Mouse (Mus musculus) limb, embryonic 12.5 days (tissue): ENCODE results near the gene Vmp1. TPM values are rescaled to one million over a fixed set of nuclear protein-coding genes. Genes with fewer than 3 reads are reported as not detected.

Experiments used
- ATAC-seq: fragments of 200-750 bp; cut with Nextera tagmentation; 2 replicates; pipeline ENCODE4 v1.8.0; 2017; ENCODE audit warnings: low read depth, moderate TSS enrichment; ENCODE audit not compliant: insufficient number of reproducible peaks, insufficient read depth, low FRiP score, low TSS enrichment
- H3K27ac ChIP-seq: fragments of 300-500 bp; sonication (generic); 2 replicates; pipeline ENCODE4 v1.5.1; 2016; ENCODE audit warnings: mild to moderate bottlenecking, moderate library complexity
- H3K27me3 ChIP-seq: fragments of 300-500 bp; sonication (generic); 2 replicates; pipeline ENCODE4 v1.6.1; 2016; ENCODE audit warnings: mild to moderate bottlenecking, moderate library complexity
- H3K36me3 ChIP-seq: fragments of 300-500 bp; sonication (generic); 2 replicates; pipeline ENCODE4 v1.6.1; 2016; ENCODE audit warnings: mild to moderate bottlenecking, moderate library complexity
- H3K4me1 ChIP-seq: fragments of 300-500 bp; sonication (generic); replicated peaks from 2 replicates; pipeline ENCODE4 v1.6.1; 2016
- H3K4me2 ChIP-seq: fragments of 300-500 bp; sonication (generic); 2 replicates; pipeline ENCODE4 v1.6.1; 2016; ENCODE audit warnings: mild to moderate bottlenecking, moderate library complexity
- H3K4me3 ChIP-seq: fragments of 300-500 bp; sonication (generic); replicated peaks from 2 replicates; pipeline ENCODE4 v1.5.1; 2016; ENCODE audit warnings: mild to moderate bottlenecking
- H3K9ac ChIP-seq: fragments of 300-500 bp; sonication (generic); replicated peaks from 2 replicates; pipeline ENCODE4 v1.6.1; 2016; ENCODE audit warnings: mild to moderate bottlenecking, moderate library complexity
- H3K9me3 ChIP-seq: fragments of 300-500 bp; sonication (generic); 2 replicates; pipeline ENCODE4 v1.6.1; 2016; ENCODE audit warnings: mild to moderate bottlenecking, moderate library complexity
- WGBS: fragments of 180-500 bp; shearing (Covaris S2); methylation state at CpG from one replicate; pipeline ENCODE4 v1.1.7; 2016; 5-methylcytosine and 5-hydroxymethylcytosine counted together
- polyA plus RNA-seq: library from polyadenylated mRNA; unstranded; fragments of >200 nt; fragmentation: Nextera tagmentation; extraction: Ambion mirVana; gene quantifications from 2 replicates; pipeline ENCODE4 v1.2.1, GENCODE M21; 2016

Gene Vmp1
- polyA plus RNA-seq, 1 experiment from 2014 or later, result 85.1 TPM

GRCm38 (mm10) chr11:86591301-86591845 is 92.3 kb downstream of the Vmp1 start:
- WGBS, result 77% methylated on average over 4 of the region's 4 CpGs
- Histone ChIP-seq H3K36me3 (0 out of 2 replicates have a peak, but pooled peaks cover 6% of the 10 kb centered on the region), H3K4me2 (no peak overlapping the region), H3K4me1 (peaks cover 16% of the 10 kb centered on the region), H3K27me3 (no peaks in the 10 kb centered on the region), H3K27ac (no peak overlapping the region), H3K4me3 (no peak overlapping the region), H3K9ac (no peak overlapping the region), H3K9me3 (no peaks in the 10 kb centered on the region)
- ATAC-seq, result no peak

GRCm38 (mm10) chr11:86590579-86590978 is 93.1 kb downstream of the Vmp1 start:
- Histone ChIP-seq H3K9ac (no peak overlapping the region), H3K4me2 (no peak overlapping the region), H3K9me3 (no peaks in the 10 kb centered on the region), H3K4me1 (peaks cover 16% of the 10 kb centered on the region), H3K27me3 (no peaks in the 10 kb centered on the region), H3K27ac (no peak overlapping the region), H3K36me3 (0 out of 2 replicates have a peak, but pooled peaks cover 6% of the 10 kb centered on the region), H3K4me3 (no peak overlapping the region)
- WGBS, result 94% methylated on average over 10 of the region's 10 CpGs
- no peak for ATAC-seq

- Histone ChIP-seq H3K4me1 (peaks cover 16% of the 10 kb centered on the region), H3K36me3 (0 out of 2 replicates have a peak, but pooled peaks cover 6% of the 10 kb centered on the region), H3K27ac (no peak overlapping the region), H3K9ac (no peak overlapping the region), H3K27me3 (no peaks in the 10 kb centered on the region), H3K4me3 (no peak overlapping the region), H3K9me3 (no peaks in the 10 kb centered on the region), H3K4me2 (no peak overlapping the region)
- WGBS, result 89% methylated on average over 4 of the region's 4 CpGs
- no peak for ATAC-seq
These were observed 93.6 kb downstream of the Vmp1 start for GRCm38 (mm10) chr11:86590066-86590465.

GRCm38 (mm10) chr11:86588583-86589298 is 94.9 kb downstream of the Vmp1 start:
- ATAC-seq, result no peak
- Histone ChIP-seq H3K27ac (no peak overlapping the region), H3K4me1 (peaks cover 16% of the 10 kb centered on the region), H3K4me3 (no peak overlapping the region), H3K27me3 (no peaks in the 10 kb centered on the region), H3K9me3 (no peaks in the 10 kb centered on the region), H3K9ac (no peak overlapping the region), H3K36me3 (0 out of 2 replicates have a peak, but pooled peaks cover 2% of the 10 kb centered on the region), H3K4me2 (no peak overlapping the region)
- WGBS, result 87% methylated on average over 4 of the region's 4 CpGs

- H3K27ac ChIP-seq, result peak overlapping the region; percentile 29; the same call in 1 of the 2 replicates
- ATAC-seq, result no peak
These were observed 95.8 kb downstream of the Vmp1 start for GRCm38 (mm10) chr11:86587830-86588229.

GRCm38 (mm10) chr11:86586868-86587792 is 96.5 kb downstream of the Vmp1 start:
- ATAC-seq, result no peak
- Histone ChIP-seq H3K4me2 (peak overlapping the region; percentile 49), H3K36me3 (no peaks in the 10 kb centered on the region), H3K4me3 (peak overlapping the region; percentile 4; the same call in 1 of the 2 replicates), H3K27me3 (no peaks in the 10 kb centered on the region), H3K9me3 (no peaks in the 10 kb centered on the region), H3K4me1 (peaks cover 16% of the 10 kb centered on the region), H3K27ac (peak overlapping the region; percentile 26; the same call in 1 of the 2 replicates), H3K9ac (no peak overlapping the region)
- WGBS, result 12% methylated on average over 15 of the region's 15 CpGs

More at GRCm38 (mm10) chr11:86587830-86588229, 95.8 kb downstream of the Vmp1 start:
- WGBS, result 36% methylated on average over 7 of the region's 7 CpGs
- Histone ChIP-seq H3K4me1 (peaks cover 16% of the 10 kb centered on the region), H3K9me3 (no peaks in the 10 kb centered on the region), H3K4me2 (peak overlapping the region; percentile 49; the same call in 1 of the 2 replicates), H3K36me3 (no peaks in the 10 kb centered on the region), H3K4me3 (no peak overlapping the region), H3K27me3 (no peaks in the 10 kb centered on the region), H3K9ac (no peak overlapping the region)

GRCm38 (mm10) chr11:86586177-86586867 is 97.3 kb downstream of the Vmp1 start:
- H3K27me3 ChIP-seq, result no peaks in the 10 kb centered on the region
- peaks cover 16% of the 10 kb centered on the region for H3K4me1 ChIP-seq
- no peak overlapping the region for H3K9ac ChIP-seq
- no peaks in the 10 kb centered on the region for H3K36me3 ChIP-seq
- H3K4me2 ChIP-seq, result peak overlapping the region; percentile 49
- no peak for ATAC-seq
- H3K9me3 ChIP-seq, result no peaks in the 10 kb centered on the region
- whole genome bisulfite sequencing, result 29% methylated on average over 12 of the region's 12 CpGs
- no peak overlapping the region for H3K27ac ChIP-seq
- 0 out of 2 replicates have a peak overlapping the region, but pooled peaks have one; percentile 4 for H3K4me3 ChIP-seq

GRCm38 (mm10) chr11:86585598-86585984 is 98.0 kb downstream of the Vmp1 start:
- Histone ChIP-seq H3K27ac (no peak overlapping the region), H3K9me3 (no peaks in the 10 kb centered on the region), H3K4me2 (no peak overlapping the region), H3K27me3 (no peaks in the 10 kb centered on the region), H3K4me3 (no peak overlapping the region), H3K4me1 (peaks cover 16% of the 10 kb centered on the region), H3K36me3 (no peaks in the 10 kb centered on the region), H3K9ac (peak overlapping the region; percentile 34; the same call in 1 of the 2 replicates)
- WGBS, result 55% methylated on average over 3 of the region's 3 CpGs
- ATAC-seq, result no peak

GRCm38 (mm10) chr11:86584898-86585597 is 98.6 kb downstream of the Vmp1 start:
- Histone ChIP-seq H3K9me3 (no peaks in the 10 kb centered on the region), H3K4me1 (peaks cover 16% of the 10 kb centered on the region), H3K9ac (no peak overlapping the region), H3K36me3 (no peaks in the 10 kb centered on the region), H3K4me3 (no peak overlapping the region), H3K27ac (no peak overlapping the region), H3K4me2 (no peak overlapping the region), H3K27me3 (no peaks in the 10 kb centered on the region)
- 86% methylated on average over 7 of the region's 7 CpGs for WGBS
- no peak for ATAC-seq
